Mouse (Mus musculus) regulatory T cell (primary cell): ENCODE data around the gene Ctsd.

Source experiments
- in situ Hi-C: fragments of 300-600 bp; cut with MboI, MseI; formaldehyde crosslinking; loops from one replicate; pipeline ENCODE4 v1.15.1; 2025; ENCODE audit warnings: high pct_unique_total_duplicates

The Ctsd gene

DNA sequence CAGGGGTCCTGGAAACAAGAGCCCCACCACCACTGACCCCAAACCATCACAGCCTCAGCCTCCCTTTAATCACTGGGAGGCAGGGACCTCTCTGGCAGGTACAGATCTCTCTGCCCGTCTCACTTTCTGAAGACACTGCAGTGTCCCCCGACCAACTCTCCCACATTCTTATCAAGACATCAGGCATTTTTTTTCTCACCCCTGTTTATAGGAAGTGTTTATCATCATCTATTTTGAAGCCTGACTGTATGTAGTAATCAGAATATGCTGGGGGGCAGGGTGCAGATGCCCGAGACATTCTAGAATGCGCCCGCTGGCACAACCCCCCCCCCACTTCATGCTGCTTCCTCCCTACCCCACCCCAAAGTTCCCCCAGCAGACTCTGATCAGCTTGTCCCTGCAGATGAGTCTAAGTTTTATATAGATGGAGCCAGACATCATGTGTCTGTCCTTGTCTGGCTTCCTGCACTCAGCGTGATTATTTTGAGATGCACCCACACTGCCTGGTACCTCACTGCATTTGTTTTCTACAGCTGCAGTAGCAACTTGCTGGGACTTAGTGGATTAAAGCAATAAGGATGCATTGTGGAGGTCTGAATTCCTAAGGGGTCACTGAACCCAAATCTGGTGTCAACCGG lies 12.4 kb upstream of the Ctsd start:
- in situ Hi-C loops: no loop called here

DNA sequence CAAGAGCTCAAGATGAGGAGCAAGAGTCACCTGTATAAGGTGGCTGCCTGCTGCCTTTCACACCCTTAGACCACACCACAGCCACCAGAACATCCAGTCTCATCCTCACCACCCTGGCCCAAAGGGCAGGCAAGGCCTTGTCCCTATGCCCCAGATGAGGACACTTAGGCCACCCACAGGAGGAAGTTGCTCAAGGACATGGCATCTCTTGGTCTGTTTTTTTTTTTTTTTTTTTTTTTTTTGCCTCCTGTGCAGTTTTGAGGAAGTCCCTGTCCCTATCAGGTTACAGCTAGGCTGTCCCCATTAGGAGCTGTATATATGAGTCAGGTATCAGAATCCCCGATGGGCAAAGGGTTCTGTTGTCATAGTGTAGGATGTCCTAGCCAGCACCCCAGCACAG lies 11.4 kb upstream of the Ctsd start:
- in situ Hi-C loops: no loop called here

DNA sequence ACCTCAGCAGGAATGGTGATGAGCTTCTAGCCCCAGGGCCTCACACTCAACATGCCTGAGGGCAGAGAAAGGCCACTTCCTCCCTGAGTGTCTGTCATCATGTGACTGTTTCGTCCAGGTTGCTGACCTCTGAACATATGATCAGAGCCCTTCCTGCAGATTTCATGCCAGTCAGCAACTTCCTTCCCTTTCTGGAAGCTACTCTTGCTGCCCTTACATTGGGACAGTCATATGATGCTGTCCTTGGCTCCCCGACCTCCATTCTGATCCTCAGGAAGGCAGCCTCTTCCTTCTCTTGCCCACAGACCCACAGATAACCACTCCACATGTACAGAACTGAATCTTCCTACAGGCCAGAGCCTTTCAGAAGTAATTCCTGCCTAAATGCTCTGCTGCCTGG lies 10.2 kb upstream of the Ctsd start:
- in situ Hi-C loops: no loop called here

DNA sequence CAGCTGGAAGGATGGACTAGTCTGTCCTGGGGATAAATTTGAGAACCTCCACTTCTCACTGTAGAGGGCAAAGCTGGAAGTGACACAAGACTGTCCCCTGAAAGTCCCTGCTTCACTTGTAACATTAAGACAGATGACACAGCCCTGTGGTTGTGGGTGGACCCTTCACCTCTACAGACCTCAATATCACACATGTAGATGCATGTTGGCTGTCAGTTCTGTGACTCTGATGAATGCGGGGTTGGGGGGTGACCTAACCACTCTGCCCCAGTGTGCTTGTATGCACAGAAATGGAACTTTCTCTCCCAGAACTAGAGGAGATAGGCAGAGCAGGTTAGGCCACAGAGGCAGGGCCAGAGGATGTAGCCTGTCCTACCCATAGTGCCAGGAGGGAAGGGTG lies 8.8 kb upstream of the Ctsd start:
- in situ Hi-C loops: no loop called here

DNA sequence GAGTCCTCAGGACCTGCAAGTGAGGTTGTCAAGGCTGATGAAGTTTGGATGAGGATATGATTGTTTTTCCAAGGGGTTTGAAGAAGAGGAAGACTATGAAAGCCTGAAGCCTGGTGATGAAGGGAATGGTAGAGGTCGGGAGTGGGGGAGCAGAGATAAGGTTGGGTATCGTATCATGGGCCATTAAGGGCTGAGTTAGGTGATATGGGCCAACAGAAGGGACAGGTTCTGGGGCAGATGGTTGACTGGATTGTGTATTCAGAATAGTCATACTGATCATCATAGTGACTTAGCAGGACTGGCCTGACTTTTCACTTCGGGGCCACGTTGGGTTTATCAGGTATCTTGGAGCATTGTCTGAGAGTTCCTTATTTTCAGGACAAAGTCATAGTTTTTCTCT lies 7.6 kb upstream of the Ctsd start:
- in situ Hi-C loops: no loop called here

DNA sequence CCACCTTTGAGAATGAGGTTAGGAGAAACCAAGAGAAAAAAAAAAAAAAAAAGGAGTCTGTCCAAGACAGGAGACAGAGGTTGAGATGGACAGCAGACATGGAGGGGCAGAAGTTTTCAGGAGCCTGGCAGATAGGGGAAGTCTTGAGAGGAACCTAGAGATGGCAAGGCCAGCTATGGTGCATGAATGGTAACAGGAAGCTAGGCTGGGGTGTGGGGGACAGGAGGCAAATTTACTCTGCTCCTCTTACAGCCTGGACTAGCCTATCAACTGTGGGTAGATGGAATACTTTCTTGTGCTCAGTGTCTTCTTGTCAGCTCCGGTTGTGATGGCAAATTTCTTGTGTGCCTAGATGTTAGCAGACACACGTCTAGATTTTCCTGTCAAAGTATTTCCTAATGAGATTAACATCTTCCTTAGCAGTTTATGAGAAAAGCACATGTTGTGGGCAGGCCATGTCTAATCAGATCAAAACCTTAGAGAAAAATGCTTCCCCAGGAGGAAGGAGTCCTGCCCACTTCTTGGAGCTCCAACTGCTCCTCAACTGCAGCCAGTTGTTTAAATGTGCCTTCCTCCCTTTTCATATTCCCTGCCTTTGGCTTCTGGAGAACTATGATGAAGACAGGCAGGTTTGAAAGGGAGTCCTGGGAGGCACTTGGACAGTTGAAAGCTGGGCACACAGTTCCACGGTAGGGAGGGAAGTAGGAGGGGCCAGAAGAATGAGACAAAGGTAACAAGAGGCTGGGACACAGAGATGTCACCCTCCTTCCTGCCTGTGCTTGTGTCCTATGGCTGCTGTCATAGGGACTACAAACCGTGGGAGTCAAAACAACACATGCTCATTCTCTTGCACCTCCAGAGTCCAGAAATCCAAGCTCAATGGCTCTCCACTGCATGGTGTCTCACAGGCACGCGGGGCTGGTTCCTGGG lies 6.7 kb upstream of the Ctsd start:
- in situ Hi-C loops: no loop called here

DNA sequence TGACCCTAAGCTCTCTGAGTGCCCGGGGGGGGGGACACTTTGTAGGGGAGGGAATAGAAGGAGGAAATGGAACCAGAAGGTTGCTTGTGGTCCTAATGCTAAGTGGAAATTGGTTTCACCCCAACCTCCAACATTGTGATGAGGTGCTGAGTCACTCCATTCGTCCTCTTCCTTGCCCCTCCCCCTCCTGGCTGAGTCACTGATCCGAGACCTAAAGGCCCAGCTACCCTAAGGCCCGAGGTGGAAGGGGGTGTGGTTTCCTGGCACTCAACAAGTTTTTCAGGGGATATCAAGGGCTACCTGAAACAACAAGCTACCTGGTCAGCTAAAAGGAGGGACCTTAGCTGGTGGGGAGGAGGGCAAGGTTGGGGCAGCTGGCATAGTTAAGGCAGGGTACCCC lies 5.4 kb upstream of the Ctsd start:
- in situ Hi-C loops: no loop called here

DNA sequence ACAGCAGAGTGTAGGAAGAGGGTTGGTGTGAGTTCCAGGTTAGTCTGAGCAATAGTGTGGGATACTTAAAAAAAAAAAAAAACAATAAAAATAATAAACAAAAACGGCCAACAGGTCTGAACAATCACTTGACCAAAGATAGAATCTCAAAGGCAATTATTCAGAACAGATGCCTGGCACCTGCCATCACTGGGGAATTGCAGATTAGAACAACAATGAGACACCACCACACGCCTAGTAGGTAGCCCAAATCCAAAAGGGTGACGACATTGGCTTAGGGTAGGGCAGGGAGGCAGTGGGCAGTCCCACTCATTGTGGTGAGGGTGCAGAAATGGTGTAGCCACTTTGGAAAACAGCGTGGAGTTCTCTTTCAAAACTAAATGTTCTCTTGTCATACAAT lies 3.8 kb upstream of the Ctsd start:
- in situ Hi-C loops: no loop called here

DNA sequence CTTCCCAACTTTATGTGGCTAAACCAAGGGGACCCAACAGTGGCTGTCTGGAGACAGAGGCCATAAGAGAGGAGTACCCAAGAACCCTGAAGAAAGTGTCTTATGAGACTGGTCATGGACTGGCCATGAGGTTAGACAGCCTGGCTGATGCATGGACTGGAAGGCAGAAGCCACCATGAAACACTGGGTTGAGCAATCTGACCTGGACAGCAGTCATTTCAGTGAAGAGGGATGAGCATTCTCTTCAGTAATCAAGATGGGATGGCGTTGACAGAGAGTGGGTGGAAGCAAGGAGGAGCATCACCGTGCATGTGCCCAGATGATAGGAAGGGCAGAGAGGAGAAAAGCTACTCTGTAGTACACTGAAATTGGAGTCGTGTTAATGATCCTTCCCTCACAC lies 3.3 kb upstream of the Ctsd start:
- in situ Hi-C loops: no loop called here

DNA sequence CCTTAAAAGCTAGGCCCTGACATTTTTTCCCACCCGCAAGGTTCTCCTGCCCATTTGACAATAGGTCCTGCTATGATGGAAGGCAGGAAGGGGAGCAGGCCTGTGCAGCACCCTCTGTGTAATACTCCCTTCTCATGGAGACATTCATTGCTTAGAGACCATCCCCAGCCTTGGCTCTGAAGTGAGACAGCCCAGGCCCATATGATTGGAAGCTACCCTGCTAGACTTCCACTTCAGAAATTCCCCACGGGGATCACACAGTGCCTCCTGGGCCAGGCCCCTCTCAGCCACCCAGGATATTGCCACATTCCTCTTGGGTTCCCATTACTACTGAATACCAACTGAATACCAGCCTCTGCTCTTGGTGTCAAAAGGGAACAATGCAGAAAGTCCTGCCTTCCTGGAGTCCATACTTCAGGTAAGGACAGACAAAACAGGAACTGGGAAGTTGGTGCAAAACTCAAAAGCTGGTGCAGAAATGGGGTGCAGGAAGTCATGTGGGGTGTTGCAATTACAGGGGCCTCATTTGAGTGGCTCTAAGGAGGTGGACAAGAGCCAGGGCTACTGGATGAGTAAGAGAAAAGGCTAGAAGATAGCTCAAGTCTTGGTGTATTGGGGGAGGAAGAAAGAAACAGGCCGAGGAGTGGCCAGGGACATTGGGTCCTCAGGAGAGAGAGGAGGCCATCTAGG lies 2.3 kb upstream of the Ctsd start:
- in situ Hi-C loops: loop anchor here (5.0 kb wide), 2 partner anchors 48 to 72 kb away; partner anchors contain the start of gene Lsp1

DNA sequence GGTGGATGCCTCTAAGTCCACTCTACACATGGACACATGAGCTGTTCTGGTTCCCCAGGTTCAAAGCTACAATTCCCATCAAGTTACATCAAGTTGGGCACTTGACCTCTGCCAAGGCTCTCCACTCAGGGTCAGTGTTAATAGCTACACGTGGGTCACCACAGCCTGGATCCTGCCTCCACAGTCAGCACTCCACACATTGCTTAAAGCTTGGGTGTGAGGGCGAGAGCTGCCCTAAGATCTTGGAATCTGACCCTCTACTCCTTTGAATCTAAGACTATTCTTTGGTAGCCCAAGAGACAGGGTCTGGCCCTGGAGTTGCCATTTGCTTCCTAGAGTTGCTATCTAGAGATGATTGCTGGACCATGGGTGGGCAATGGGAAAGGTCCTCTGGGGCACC lies 902 bp upstream of the Ctsd start:
- in situ Hi-C loops: loop anchor here (5.0 kb wide), 2 partner anchors 46 to 74 kb away; partner anchors contain the start of gene Lsp1

DNA sequence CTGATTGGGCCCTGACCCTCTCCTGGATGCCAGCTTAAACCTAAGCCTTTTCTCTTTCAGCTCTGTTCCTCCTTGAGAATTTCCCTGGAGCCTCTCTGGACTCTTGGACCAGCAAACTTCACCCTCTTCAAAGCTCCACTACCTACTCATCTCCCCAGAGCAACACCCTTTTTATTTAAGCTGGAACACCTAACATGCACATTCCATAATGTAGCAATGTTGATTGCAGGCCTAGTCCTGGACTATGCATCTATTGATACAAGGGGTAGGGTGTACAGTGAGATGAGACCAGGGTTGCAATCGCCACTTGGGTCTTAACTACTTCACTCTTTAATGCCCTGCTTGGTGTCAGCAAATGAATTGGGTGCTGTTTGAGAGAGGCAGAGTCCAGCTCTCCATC lies 360 bp upstream of the Ctsd start:
- in situ Hi-C loops: loop anchor here (5.0 kb wide), 2 partner anchors 46 to 74 kb away; partner anchors contain the start of gene Lsp1

DNA sequence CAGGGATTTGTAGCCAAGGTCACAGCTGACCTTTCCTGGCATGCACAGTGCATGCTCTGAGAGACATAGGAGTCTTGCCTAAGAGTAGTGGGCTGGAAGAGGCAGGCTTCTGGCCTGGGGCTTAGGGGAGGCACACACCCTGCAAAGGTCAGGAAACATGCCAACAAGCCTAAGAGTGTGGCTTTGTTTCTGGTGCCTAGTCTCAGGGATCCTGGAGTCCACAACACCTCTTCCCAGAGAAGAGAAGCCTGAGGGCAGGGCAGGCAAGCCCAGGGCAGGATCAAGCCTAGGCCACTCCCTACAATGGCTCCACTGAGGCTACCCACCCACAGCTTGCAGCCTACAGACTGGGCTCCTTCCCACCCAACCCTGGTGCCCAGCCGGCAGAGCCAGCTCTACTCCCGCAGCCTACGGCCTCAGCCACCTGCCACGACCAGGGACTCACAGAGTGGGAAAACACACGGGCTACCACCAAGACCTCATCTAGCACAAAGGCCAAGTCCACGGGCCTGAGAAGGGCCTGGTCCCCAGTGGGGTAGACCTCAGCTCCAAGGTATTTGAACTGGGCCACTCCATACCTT lies 1.1 kb downstream of the Ctsd start:
- in situ Hi-C loops: loop anchor here (5.0 kb wide), 2 partner anchors 44 to 76 kb away; partner anchors contain the start of gene Lsp1

DNA sequence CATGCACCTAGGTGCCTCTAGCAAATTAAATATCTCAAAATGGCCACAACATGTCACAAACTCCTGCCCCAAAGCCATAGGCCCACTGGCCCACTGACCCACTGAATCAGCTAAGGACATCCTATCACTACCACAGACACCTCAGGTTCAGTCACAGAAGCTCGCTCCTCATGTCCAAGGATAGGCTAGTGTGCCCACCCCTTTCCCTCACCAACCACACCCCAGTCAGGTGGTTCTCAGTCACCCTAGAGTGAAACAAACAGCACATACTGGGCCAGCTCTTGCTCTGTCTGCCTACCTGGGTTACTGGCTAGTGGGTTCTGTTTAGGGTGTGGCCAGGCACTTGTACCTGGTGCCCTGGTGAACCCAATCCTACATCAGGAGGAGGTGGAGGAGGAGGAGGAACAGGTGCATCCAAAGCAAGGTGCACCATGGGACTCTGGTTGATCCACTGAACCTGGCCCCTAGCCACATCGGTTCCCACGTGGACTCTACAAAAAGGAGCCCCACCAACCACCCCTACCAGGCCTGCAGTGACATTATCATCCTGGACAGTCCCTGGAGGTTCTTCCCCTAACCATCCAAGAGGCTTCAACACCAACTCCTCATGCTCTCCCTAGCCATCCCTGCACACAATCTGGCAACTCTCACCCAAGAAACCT lies 2.0 kb downstream of the Ctsd start:
- in situ Hi-C loops: loop anchor here (5.0 kb wide), 2 partner anchors 44 to 76 kb away; partner anchors contain the start of gene Lsp1

DNA sequence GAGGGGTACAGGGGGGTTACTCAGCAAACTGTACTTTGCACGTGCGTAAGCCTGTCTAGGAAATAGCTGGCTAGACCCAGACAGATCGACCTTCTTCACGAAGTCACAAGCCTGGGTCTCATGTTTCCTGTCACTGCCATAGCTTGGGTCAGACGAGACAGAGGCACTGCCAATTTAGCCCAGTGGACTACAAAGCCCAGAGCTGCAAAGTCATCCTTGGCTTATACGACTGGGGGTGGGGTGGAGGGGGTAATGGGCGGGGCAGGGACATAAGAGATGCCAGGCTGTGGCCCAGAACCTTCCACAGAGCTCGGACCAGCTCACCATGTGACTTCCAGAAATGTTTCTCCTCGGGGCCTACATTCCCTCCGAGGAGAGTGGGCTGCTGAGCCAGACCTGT lies 3.5 kb downstream of the Ctsd start:
- in situ Hi-C loops: no loop called here

DNA sequence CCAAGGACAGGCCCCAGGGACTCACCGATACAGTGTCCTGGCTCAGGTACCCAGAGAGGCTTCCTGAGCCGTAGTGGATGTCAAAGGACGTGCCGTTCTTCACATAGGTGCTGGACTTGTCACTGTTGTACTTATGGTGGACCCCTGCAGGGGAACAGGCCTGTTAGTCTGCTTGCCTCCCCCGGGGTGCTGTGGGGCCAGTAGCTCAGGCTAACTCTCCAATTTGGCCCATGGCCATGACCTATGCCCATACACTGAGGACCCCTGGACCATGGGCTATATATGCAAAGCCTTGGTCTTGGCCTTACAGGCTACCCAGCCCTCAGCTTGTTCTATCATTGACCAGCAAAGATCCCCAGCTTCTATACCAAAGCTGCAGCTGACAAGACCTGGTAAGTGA lies 5.3 kb downstream of the Ctsd start, which contains the start of gene Gm49369:
Gene Gm49369, minus strand, starts transcription at position 101 of the 400 bp plus-strand sequence.
- in situ Hi-C loops: no loop called here

DNA sequence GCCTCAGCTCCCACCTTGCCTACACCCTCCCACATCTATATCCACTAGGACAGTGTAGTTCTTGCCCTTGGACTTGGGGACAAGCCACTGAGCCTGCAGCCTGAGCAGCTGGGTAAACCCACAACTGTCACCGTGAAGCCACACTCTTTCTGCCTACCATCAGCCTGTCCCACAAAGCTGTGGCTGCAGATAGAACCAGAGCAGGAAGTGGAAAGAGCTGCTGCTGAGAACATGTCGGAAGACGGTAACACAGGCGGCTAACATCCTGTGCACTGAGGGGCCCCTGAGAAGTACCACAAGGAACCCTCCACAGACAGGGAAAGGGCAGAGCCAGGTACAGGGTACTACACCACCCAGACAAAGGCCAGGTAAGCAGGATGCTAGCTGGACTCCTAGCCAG lies 6.7 kb downstream of the Ctsd start:
- in situ Hi-C loops: no loop called here

DNA sequence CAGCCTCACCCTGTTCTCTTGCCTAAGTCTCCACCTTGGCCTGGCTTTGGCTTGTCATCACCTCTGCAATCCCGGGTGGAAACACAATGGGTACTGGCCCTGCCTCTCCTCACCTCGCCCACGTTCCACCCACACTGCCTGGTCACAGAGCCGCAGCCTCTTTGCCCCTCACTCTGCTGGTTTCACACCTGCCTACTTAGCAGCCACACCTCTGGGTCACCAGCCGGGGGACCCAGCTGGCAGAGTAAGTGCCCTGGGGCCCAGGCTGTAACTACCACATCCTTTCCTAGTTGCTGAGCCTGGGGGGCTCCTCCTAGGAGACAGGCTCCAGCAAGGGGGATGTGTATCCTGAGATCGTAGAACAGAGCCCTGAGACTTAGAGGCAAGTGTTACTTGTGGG lies 8.7 kb downstream of the Ctsd start:
- in situ Hi-C loops: no loop called here

DNA sequence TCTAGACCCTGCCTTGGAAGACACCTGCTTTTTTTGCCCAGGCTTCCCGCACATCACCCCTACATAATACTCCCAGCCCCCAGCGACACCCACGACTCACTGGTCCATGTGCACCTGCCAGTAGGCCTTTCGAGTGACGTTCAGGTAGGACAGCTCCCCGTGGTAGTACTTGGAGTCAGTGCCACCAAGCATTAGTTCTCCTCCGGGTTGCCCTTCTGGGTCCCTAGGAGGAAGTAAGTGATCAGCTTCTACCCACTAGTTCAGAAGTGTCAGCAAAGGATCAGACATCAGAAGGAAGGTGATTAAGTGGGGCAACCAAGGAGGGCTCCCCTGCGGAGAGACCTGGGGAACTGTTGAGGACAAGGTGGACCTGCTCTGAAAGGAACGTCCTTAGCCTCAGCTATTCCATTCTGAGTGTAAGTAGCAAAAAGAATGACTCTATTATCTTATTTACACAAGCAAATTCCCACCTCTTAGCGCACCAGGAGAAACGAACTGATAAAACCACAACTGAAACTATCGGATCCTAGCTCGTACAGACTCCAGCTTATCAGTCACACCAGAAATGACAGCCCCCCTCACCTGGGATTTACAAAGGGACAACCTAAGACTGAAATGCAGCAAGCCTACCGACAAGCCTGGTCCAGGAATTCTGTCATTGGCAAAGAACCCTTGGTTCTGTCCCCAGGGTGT lies 10.5 kb downstream of the Ctsd start:
- in situ Hi-C loops: no loop called here

DNA sequence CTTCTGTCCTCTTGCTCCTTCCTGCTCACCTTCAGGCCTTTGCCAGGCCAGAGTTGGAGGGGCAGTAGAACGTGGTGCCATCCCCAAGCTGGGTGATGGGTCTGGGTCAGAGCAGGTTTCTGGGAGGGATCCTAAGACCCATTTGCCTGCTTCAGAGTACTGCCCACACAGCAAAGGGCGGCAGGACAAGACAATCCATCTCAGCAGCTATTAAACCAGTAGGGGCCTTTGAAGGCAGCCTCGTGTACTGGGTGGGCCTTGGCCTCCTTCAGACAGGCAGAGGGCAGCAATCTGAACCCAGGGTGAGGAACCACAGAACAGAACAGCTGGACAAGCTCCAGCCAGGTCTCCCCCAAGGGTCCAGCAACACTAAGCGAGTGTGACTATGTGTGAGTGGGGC lies 11.7 kb downstream of the Ctsd start:
- in situ Hi-C loops: no loop called here

DNA sequence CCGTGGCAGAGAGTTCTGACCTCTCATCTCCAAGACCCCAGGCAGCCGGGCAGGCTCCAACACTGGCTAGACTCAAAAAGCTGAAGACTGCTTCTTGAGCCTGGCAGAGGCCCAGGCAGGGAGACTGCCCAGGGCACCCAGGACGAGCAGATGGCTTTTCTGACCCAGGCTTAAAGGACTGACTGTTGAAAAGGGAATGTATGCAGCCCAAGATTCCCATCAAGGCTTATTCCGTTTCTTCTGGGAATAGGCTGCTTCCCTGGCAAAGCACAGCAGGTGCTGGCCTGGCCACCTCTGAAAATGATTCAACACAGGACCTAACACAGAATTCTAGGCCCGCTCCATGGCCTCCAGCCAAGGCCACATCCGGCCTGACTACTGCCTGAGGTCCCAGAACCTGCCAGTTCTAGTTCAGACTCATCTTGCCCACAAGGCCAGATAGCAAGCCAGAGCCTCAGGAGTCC lies 12.5 kb downstream of the Ctsd start:
- in situ Hi-C loops: no loop called here
